Mouse (Mus musculus) kidney, embryonic 15.5 days (tissue): ENCODE data around the gene Pqbp1. TPM values are rescaled to one million over a fixed set of nuclear protein-coding genes. Genes with fewer than 3 reads are reported as not detected.

Experiments used
- polyA plus RNA-seq: library from polyadenylated mRNA; unstranded; fragments of >200 nt; fragmentation: Nextera tagmentation; extraction: Ambion mirVana; gene quantifications from 2 replicates; pipeline ENCODE4 v1.2.1, GENCODE M21; 2015

Pqbp1 gene
- polyA plus RNA-seq, 1 experiment from 2014 or later = 119 TPM

Other genes starting within 250 kb of the Pqbp1 start
- gene Prickle3, start 242.0 kb downstream of the Pqbp1 start, polyA plus RNA-seq = 10.9 and 13.2 TPM in 2 replicates
- gene Plp2, start 227.9 kb downstream of the Pqbp1 start, polyA plus RNA-seq = 156 and 168 TPM in 2 replicates
- 0.58 and 0.68 TPM in 2 replicates for gene Magix, start 218.0 kb downstream of the Pqbp1 start, polyA plus RNA-seq
- gene Gpkow, start 202.1 kb downstream of the Pqbp1 start, polyA plus RNA-seq = 40.3 and 42.5 TPM in 2 replicates
- 35.4 and 38.6 TPM in 2 replicates for gene Wdr45, start 184.9 kb downstream of the Pqbp1 start, polyA plus RNA-seq
- gene Gm45208, start 177.0 kb downstream of the Pqbp1 start, polyA plus RNA-seq = 0.96 TPM in 1 of 2 replicates, not detected in the other
- gene Praf2, start 170.8 kb downstream of the Pqbp1 start, polyA plus RNA-seq = 64.4 and 68.9 TPM in 2 replicates
- 19.6 and 20.2 TPM in 2 replicates for gene Ccdc120, start 148.4 kb downstream of the Pqbp1 start, polyA plus RNA-seq
- 26.3 and 30.9 TPM in 2 replicates for gene Tfe3, start 136.7 kb downstream of the Pqbp1 start, polyA plus RNA-seq
- gene Gripap1, start 109.5 kb downstream of the Pqbp1 start, polyA plus RNA-seq = 44.1 and 51.8 TPM in 2 replicates
- 1.6 and 1.9 TPM in 2 replicates for gene Kcnd1, start 77.0 kb downstream of the Pqbp1 start, polyA plus RNA-seq
- 40.0 and 44.8 TPM in 2 replicates for gene Otud5, start 57.9 kb downstream of the Pqbp1 start, polyA plus RNA-seq
- 9.7 and 10.8 TPM in 2 replicates for gene Pim2, start 21.0 kb downstream of the Pqbp1 start, polyA plus RNA-seq
- gene Slc35a2, start 15.2 kb downstream of the Pqbp1 start, polyA plus RNA-seq = 33.7 and 35.8 TPM in 2 replicates
- gene Timm17b, start 88 bp upstream of the Pqbp1 start, polyA plus RNA-seq = 168 and 171 TPM in 2 replicates
- gene Gm10491, start 8.6 kb upstream of the Pqbp1 start, polyA plus RNA-seq = not detected in 2 replicates
- not detected in 2 replicates for gene Gm10490, start 10.3 kb upstream of the Pqbp1 start, polyA plus RNA-seq
- gene Pcsk1n, start 20.6 kb upstream of the Pqbp1 start, polyA plus RNA-seq = 1.7 and 7.7 TPM in 2 replicates
- not detected in 2 replicates for gene Eras, start 29.3 kb upstream of the Pqbp1 start, polyA plus RNA-seq
- 49.2 and 59.6 TPM in 2 replicates for gene Hdac6, start 48.6 kb upstream of the Pqbp1 start, polyA plus RNA-seq
- gene Gata1, start 78.8 kb upstream of the Pqbp1 start, polyA plus RNA-seq = 1.2 and 2.3 TPM in 2 replicates
- 0.35 TPM in 1 of 2 replicates, not detected in the other for gene Glod5, start 119.2 kb upstream of the Pqbp1 start, polyA plus RNA-seq
- 69.0 and 69.5 TPM in 2 replicates for gene Suv39h1, start 175.5 kb upstream of the Pqbp1 start, polyA plus RNA-seq
- gene Was, start 191.2 kb upstream of the Pqbp1 start, polyA plus RNA-seq = 0.23 and 0.49 TPM in 2 replicates
- 22.7 and 29.3 TPM in 2 replicates for gene Wdr13, start 233.6 kb upstream of the Pqbp1 start, polyA plus RNA-seq
- gene Rbm3, start 246.6 kb upstream of the Pqbp1 start, polyA plus RNA-seq = 490 and 492 TPM in 2 replicates